Mouse (Mus musculus) liver, embryonic 11.5 days (tissue): ENCODE results near the gene Tnfrsf14. TPM values are rescaled to one million over a fixed set of nuclear protein-coding genes. Genes with fewer than 3 reads are reported as not detected.
A peak's percentile ranks its signal among the peaks of the same experiment; 100 is the strongest.

ENCODE experiments used
- ATAC-seq: fragments of 200-750 bp; cut with Nextera tagmentation; replicated peaks from 2 replicates; pipeline ENCODE4 v1.8.0; 2017; ENCODE audit warnings: moderate number of reproducible peaks, mild to moderate bottlenecking, moderate TSS enrichment, moderate library complexity; ENCODE audit not compliant: low FRiP score
- DNase-seq: peaks from one replicate; pipeline ENCODE4 v3.0.0-alpha.2; 2017; ENCODE audit warnings: low spot score
- H3K27ac ChIP-seq: fragments of 300-500 bp; sonication (generic); 2 replicates; pipeline ENCODE4 v1.5.1; 2014; ENCODE audit warnings: mild to moderate bottlenecking, low read depth, low read length, control low read depth
- H3K27me3 ChIP-seq: fragments of 300-500 bp; sonication (generic); replicated peaks from 2 replicates; pipeline ENCODE4 v1.6.1; 2014; ENCODE audit warnings: low read length, mixed read lengths; ENCODE audit not compliant: control insufficient read depth, insufficient read depth
- H3K36me3 ChIP-seq: fragments of 300-500 bp; sonication (generic); 2 replicates; pipeline ENCODE4 v1.6.1; 2014; ENCODE audit warnings: mild to moderate bottlenecking, low read length, moderate library complexity, mixed read lengths; ENCODE audit not compliant: control insufficient read depth, insufficient read depth
- H3K4me1 ChIP-seq: fragments of 300-500 bp; sonication (generic); replicated peaks from 2 replicates; pipeline ENCODE4 v1.6.1; 2014; ENCODE audit warnings: low read length, mixed read lengths; ENCODE audit not compliant: control insufficient read depth, insufficient read depth
- H3K4me2 ChIP-seq: fragments of 300-500 bp; sonication (generic); 2 replicates; pipeline ENCODE4 v1.6.1; 2014; ENCODE audit warnings: mild to moderate bottlenecking, control low read depth, moderate library complexity
- H3K4me3 ChIP-seq: fragments of 300-500 bp; sonication (generic); 2 replicates; pipeline ENCODE4 v1.5.1; 2014; ENCODE audit warnings: low read depth, low read length, control low read depth
- H3K9ac ChIP-seq: fragments of 300-500 bp; sonication (generic); 2 replicates; pipeline ENCODE4 v1.6.1; 2014; ENCODE audit warnings: low read depth, low read length, control low read depth
- H3K9me3 ChIP-seq: fragments of 300-500 bp; sonication (generic); 2 replicates; pipeline ENCODE4 v1.6.1; 2016; ENCODE audit warnings: low read length, inconsistent platforms, mixed read lengths; ENCODE audit not compliant: control insufficient read depth
- WGBS: fragments of 180-500 bp; shearing (Covaris S2); extraction: QIAGEN DNeasy Blood & Tissue Kit; methylation state at CpG from one replicate; pipeline ENCODE4 v1.1.7; 2014; 5-methylcytosine and 5-hydroxymethylcytosine counted together
- polyA plus RNA-seq: library from polyadenylated mRNA; unstranded; fragments of >200 nt; fragmentation: Nextera tagmentation; extraction: Ambion mirVana; gene quantifications from 2 replicates; pipeline ENCODE4 v1.2.1, GENCODE M21; 2014

Tnfrsf14 gene
- polyA plus RNA-seq, 1 experiment from 2014 or later = 23.1 TPM

GRCm38 (mm10) chr4:154929088-154929660 is 811 bp upstream of the Tnfrsf14 start:
- 38% methylated on average over 12 of the region's 12 CpGs for WGBS
- DNase-seq = no peak

DNA sequence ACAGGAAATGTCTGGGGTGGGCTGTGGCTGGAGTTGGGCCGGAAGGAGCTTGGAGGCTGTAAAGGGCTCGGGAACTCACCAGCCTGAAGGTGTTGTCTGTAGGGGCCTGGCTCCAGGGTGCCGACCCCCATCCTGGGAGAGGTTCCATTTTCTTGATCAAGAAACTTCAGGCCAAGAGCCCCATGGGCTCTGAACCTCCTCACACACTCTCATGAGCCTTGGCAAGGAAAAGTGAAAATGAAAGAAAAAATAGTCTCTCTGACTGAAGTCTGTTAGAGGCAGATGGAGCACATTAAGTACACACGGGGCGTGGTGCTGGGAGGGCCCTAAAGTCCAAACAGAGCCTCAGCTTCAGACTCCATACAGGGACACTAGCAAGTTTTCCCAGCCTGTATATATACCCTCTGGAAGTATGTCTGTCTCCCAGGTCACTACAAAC is 445 bp downstream of the Tnfrsf14 start:
- no peak for DNase-seq
- Histone ChIP-seq H3K4me1 (peaks cover 46% of the 10 kb centered on the region), H3K27ac (peak overlapping the region; percentile 78), H3K9me3 (no peaks in the 10 kb centered on the region), H3K36me3 (peaks cover 23% of the 10 kb centered on the region; the same call in 1 of the 2 replicates), H3K9ac (peak overlapping the region; percentile 72), H3K4me2 (peak overlapping the region; percentile 90), H3K4me3 (peak overlapping the region; percentile 58), H3K27me3 (no peaks in the 10 kb centered on the region)
- ATAC-seq = peak; percentile 50
- 13% methylated on average over 5 of the region's 5 CpGs for WGBS

More at GRCm38 (mm10) chr4:154929088-154929660, 811 bp upstream of the Tnfrsf14 start:
- Histone ChIP-seq H3K27ac (peak overlapping the region; percentile 78), H3K36me3 (peaks cover 14% of the 10 kb centered on the region; the same call in 1 of the 2 replicates), H3K9me3 (no peaks in the 10 kb centered on the region), H3K27me3 (no peaks in the 10 kb centered on the region; the same call in 1 of the 2 replicates), H3K9ac (peak overlapping the region; percentile 72), H3K4me3 (peak overlapping the region; percentile 58), H3K4me2 (peak overlapping the region; percentile 90), H3K4me1 (peaks cover 43% of the 10 kb centered on the region)
- peak; percentile 67 for ATAC-seq

DNA sequence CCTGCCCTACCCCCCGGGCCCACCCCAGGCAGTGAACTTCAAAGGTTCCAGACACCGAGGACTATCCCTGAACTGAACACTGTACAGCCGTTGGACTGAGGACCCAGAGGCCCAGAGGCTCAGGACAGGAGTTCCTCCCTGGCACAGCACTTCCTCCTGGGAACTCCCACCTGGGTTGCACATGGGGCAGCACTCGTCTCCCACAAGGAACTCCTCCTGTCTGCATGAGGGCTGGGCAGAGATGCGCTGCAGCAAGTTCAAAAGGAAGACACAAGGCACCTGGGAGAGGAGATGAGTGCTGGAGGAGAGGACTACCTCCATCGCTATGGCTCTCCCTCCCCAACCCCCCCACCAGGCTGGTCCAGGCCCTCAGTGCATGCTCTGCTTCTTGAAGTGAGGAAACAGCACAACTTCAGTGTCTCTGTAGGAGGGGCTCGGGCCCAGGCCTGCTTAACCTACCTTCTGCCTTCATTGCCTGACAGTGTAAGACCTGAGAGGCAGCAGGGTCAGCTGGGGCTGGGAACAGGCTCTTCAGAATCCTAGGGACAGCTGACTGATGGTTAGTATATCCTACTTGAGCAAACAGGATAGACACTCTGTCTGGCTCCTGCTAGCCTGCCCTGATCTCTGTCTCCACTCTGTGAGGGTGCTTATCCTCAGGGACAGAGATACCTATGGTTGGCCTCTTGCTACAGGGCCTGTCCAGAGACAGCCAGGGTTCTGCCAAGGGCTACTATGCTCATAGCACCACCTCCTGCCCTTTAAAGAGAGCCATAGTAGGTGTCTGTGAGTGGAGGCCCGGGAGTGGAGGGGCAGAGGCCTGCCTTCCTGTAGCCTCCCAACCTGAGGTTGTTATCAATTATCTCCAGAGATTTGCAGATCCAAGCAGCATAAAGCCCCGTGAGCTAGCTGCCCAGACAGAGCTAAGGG is 1.1 kb downstream of the Tnfrsf14 start:
- peaks cover 47% of the 10 kb centered on the region for H3K4me1 ChIP-seq

DNA sequence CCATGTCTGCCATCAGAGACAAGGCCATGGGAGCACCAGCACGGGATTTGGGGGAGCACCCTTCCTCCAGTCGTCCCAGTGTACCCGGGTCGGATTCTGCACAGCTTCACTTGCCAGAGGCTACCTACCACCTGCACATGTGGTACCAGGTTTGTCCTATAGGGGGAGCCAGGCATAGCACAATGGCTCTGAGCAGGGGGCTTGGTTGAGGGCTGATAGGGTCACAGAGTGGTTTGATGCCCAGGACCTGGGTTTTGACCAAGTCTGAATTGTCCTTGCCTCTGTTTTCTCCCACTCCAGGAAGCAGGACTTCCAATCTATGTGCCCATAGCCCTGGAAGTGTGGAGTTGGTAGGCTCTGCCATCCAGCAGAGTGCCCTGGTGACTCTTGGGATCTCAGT is 3.0 kb downstream of the Tnfrsf14 start:
- DNase-seq = no peak
- no peak for ATAC-seq
- Histone ChIP-seq H3K4me1 (peaks cover 47% of the 10 kb centered on the region), H3K9me3 (no peaks in the 10 kb centered on the region), H3K4me2 (peak overlapping the region; percentile 90), H3K27ac (no peak overlapping the region), H3K4me3 (peak overlapping the region; percentile 12), H3K27me3 (no peaks in the 10 kb centered on the region), H3K36me3 (peaks cover 34% of the 10 kb centered on the region; the same call in 1 of the 2 replicates), H3K9ac (peak overlapping the region; percentile 72; the same call in 1 of the 2 replicates)
- WGBS = 45% methylated on average over 4 of the region's 4 CpGs

More for the DNA sequence above, 1.1 kb downstream of the Tnfrsf14 start:
- ATAC-seq (peak; percentile 37), DNase-seq (no peak)
- WGBS = 43% methylated on average over 9 of the region's 9 CpGs
- Histone ChIP-seq H3K4me3 (peak overlapping the region; percentile 58), H3K9me3 (no peaks in the 10 kb centered on the region), H3K4me2 (peak overlapping the region; percentile 90), H3K36me3 (peaks cover 28% of the 10 kb centered on the region; the same call in 1 of the 2 replicates), H3K27ac (peak overlapping the region; percentile 78), H3K27me3 (no peaks in the 10 kb centered on the region), H3K9ac (peak overlapping the region; percentile 72)

GRCm38 (mm10) chr4:154922931-154923330 is 5.4 kb downstream of the Tnfrsf14 start:
- Histone ChIP-seq H3K9ac (no peak overlapping the region), H3K27ac (no peak overlapping the region), H3K4me2 (no peak overlapping the region)

GRCm38 (mm10) chr4:154922291-154922690 is 6.1 kb downstream of the Tnfrsf14 start:
- Histone ChIP-seq H3K4me3 (no peak overlapping the region), H3K9ac (no peak overlapping the region), H3K4me1 (peaks cover 24% of the 10 kb centered on the region), H3K4me2 (no peak overlapping the region), H3K27me3 (no peaks in the 10 kb centered on the region), H3K9me3 (no peaks in the 10 kb centered on the region), H3K27ac (no peak overlapping the region), H3K36me3 (peaks cover 47% of the 10 kb centered on the region)
- WGBS = 86% methylated on average over 4 of the region's 4 CpGs
- ATAC-seq (no peak), DNase-seq (no peak)

More at GRCm38 (mm10) chr4:154922931-154923330, 5.4 kb downstream of the Tnfrsf14 start:
- no peaks in the 10 kb centered on the region for H3K27me3 ChIP-seq
- peaks cover 40% of the 10 kb centered on the region for H3K36me3 ChIP-seq
- DNase-seq (no peak), ATAC-seq (no peak)
- H3K4me1 ChIP-seq = peaks cover 30% of the 10 kb centered on the region
- H3K9me3 ChIP-seq = no peaks in the 10 kb centered on the region
- WGBS = 80% methylated on average over 5 of the region's 5 CpGs
- no peak overlapping the region for H3K4me3 ChIP-seq

DNA sequence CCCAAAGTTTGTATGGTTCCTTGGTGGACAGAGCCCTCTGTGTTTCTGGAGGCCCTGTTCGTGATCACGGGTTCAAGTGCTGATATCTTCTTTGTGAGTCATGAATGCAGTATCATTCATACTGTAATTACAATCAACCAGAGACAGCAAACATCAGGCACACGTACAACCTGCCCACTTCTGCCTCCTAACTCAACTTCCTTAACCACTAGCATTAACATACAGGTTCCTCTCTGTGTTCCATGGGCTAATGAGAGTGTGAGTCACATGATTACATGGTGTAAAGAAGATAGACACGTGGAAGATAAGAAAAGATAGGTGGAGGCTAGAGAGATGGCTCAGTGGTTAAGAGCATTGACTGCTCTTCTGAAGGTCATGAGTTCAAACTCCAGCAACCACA is 11.7 kb downstream of the Tnfrsf14 start:
- Histone ChIP-seq H3K9me3 (no peaks in the 10 kb centered on the region), H3K36me3 (peaks cover 17% of the 10 kb centered on the region), H3K4me1 (peaks cover 26% of the 10 kb centered on the region), H3K27ac (peak overlapping the region; percentile 19; the same call in 1 of the 2 replicates), H3K4me2 (no peak overlapping the region), H3K4me3 (no peak overlapping the region), H3K27me3 (no peaks in the 10 kb centered on the region), H3K9ac (no peak overlapping the region)
- ATAC-seq (no peak; the same call in 1 of the 2 replicates), DNase-seq (no peak)
- 64% methylated on average over 4 of the region's 4 CpGs for WGBS

- Histone ChIP-seq H3K27me3 (no peaks in the 10 kb centered on the region), H3K36me3 (peaks cover 13% of the 10 kb centered on the region), H3K4me2 (no peak overlapping the region), H3K4me3 (no peak overlapping the region), H3K27ac (peak overlapping the region; percentile 55), H3K4me1 (peaks cover 39% of the 10 kb centered on the region), H3K9me3 (no peaks in the 10 kb centered on the region), H3K9ac (no peak overlapping the region)
- ATAC-seq = no peak
- WGBS = 57% methylated on average over 10 of the region's 10 CpGs
- no peak for DNase-seq
Observed at GRCm38 (mm10) chr4:154915286-154915685, 13.1 kb downstream of the Tnfrsf14 start.
